Mouse (Mus musculus) G1E (cell line): Measurements from ENCODE around the gene Rnf150. TPM values are rescaled to one million over a fixed set of nuclear protein-coding genes. Genes with fewer than 3 reads are reported as not detected.

ENCODE experiments used
- ATAC-seq: 2 replicates; pipeline ENCODE4 v1.8.0; 2016; ENCODE audit warnings: mild to moderate bottlenecking; ENCODE audit not compliant: insufficient number of reproducible peaks, poor library complexity, low FRiP score, severe bottlenecking; ENCODE audit errors: extremely low read depth
- DNase-seq: peaks from one replicate; pipeline ENCODE4 v3.0.0; 2012; ENCODE audit warnings: low spot score
- H3K27me3 ChIP-seq: 2 replicates; pipeline ENCODE4 v1.6.1; 2012; ENCODE audit warnings: mild to moderate bottlenecking, low read length, inconsistent platforms; ENCODE audit not compliant: insufficient read depth
- H3K36me3 ChIP-seq: replicated peaks from 2 replicates; pipeline ENCODE3; 2012; ENCODE audit warnings: mild to moderate bottlenecking, inconsistent platforms
- H3K4me1 ChIP-seq: 2 replicates; pipeline ENCODE4 v1.6.1; 2012; ENCODE audit warnings: low read depth, low read length, inconsistent platforms, mixed read lengths; ENCODE audit not compliant: insufficient read depth
- H3K4me3 ChIP-seq: 2 replicates; pipeline ENCODE4 v1.5.1; 2012; ENCODE audit warnings: low read depth, mild to moderate bottlenecking, inconsistent platforms, low read length, moderate library complexity, mixed read lengths
- H3K9me3 ChIP-seq: replicated peaks from 2 replicates; pipeline ENCODE4 v1.6.1; 2012; ENCODE audit warnings: inconsistent platforms
- CTCF ChIP-seq: IDR thresholded peaks from 2 replicates; pipeline ENCODE4 v1.5.1; 2012; ENCODE audit warnings: low read depth, low read length, inconsistent platforms, mixed read lengths
- GATA1 ChIP-seq: IDR thresholded peaks from 2 replicates; pipeline ENCODE4 v1.6.1; 2012; ENCODE audit warnings: borderline replicate concordance, low read length, inconsistent platforms, mixed read lengths
- GATA2 ChIP-seq: IDR thresholded peaks from 2 replicates; pipeline ENCODE4 v1.6.1; 2012; ENCODE audit warnings: low read depth, low read length, inconsistent platforms, borderline replicate concordance
- POLR2AphosphoS5 ChIP-seq: IDR thresholded peaks from 2 replicates; pipeline ENCODE4 v1.6.1; 2012; ENCODE audit warnings: low read depth, low read length, inconsistent platforms; ENCODE audit not compliant: insufficient replicate concordance
- TAL1 ChIP-seq: conservative IDR thresholded peaks from 2 replicates; pipeline ENCODE4 v1.6.1; 2012; ENCODE audit warnings: low read depth, low read length, inconsistent platforms, mixed read lengths
- polyA plus RNA-seq: library from polyadenylated mRNA; stranded (reverse); fragments of >175 nt; gene quantifications from 2 replicates; pipeline ENCODE4 v1.2.3, GENCODE M21; 2012
- total RNA-seq, 2 experiments: library from RNA; stranded (forward) in 1 of 2; stranded (reverse) in 1 of 2; fragments of 200-1000 nt in 1 of 2; fragments of >200 nt in 1 of 2; fragmentation: Nextera tagmentation in 1 of 2; gene quantifications; 2 replicates each; pipeline ENCODE4 v1.2.3; 2014 to 2017

Rnf150 gene
- total and polyA plus RNA-seq, 3 experiments: 0.11 TPM; not detected in 2

DNA sequence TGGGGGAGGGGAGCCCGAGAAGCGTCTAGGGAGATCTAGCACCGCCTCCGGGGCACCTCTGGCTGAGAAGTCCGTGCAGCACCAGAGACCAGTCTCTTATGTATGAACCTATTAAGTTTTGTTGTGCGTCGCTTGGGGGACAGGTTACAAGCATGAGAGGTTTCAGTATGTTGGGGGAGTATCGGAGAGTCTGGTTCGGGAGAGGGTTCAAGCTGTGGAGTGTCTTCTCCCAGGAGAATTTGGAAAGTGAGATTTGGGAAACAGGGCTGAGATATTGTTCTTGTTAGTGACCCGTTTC, 1.3 kb downstream of the Rnf150 start:
- no peak for DNase-seq
- no peaks in the 10 kb centered on the region for H3K4me1 ChIP-seq
- no peaks in the 10 kb centered on the region for H3K36me3 ChIP-seq
- TF ChIP-seq GATA2: no peak
- TF ChIP-seq GATA1: no peak
- TF ChIP-seq POLR2AphosphoS5: no peak
- no peak for TF ChIP-seq CTCF
- no peak for TF ChIP-seq TAL1
- no peaks in the 10 kb centered on the region for H3K9me3 ChIP-seq
- H3K27me3 ChIP-seq: peaks cover 17% of the 10 kb centered on the region
- ATAC-seq: no peak
- H3K4me3 ChIP-seq: no peak overlapping the region

- ATAC-seq (no peak), DNase-seq (no peak)
- Histone ChIP-seq H3K9me3 (no peaks in the 10 kb centered on the region), H3K4me1 (no peaks in the 10 kb centered on the region), H3K36me3 (no peaks in the 10 kb centered on the region), H3K4me3 (no peak overlapping the region), H3K27me3 (peaks cover 20% of the 10 kb centered on the region)
- TF ChIP-seq TAL1 (no peak), CTCF (no peak), GATA2 (no peak), GATA1 (no peak), POLR2AphosphoS5 (no peak)
Measured at GRCm38 (mm10) chr8:82865239-82865638, 2.1 kb downstream of the Rnf150 start.

- Histone ChIP-seq H3K27me3 (peaks cover 20% of the 10 kb centered on the region), H3K4me3 (no peak overlapping the region), H3K9me3 (no peaks in the 10 kb centered on the region), H3K4me1 (no peaks in the 10 kb centered on the region), H3K36me3 (no peaks in the 10 kb centered on the region)
- DNase-seq (no peak), ATAC-seq (no peak)
- TF ChIP-seq CTCF (no peak), POLR2AphosphoS5 (no peak), GATA1 (no peak), TAL1 (no peak)
Measured at GRCm38 (mm10) chr8:82866251-82866650, 3.1 kb downstream of the Rnf150 start.

DNA sequence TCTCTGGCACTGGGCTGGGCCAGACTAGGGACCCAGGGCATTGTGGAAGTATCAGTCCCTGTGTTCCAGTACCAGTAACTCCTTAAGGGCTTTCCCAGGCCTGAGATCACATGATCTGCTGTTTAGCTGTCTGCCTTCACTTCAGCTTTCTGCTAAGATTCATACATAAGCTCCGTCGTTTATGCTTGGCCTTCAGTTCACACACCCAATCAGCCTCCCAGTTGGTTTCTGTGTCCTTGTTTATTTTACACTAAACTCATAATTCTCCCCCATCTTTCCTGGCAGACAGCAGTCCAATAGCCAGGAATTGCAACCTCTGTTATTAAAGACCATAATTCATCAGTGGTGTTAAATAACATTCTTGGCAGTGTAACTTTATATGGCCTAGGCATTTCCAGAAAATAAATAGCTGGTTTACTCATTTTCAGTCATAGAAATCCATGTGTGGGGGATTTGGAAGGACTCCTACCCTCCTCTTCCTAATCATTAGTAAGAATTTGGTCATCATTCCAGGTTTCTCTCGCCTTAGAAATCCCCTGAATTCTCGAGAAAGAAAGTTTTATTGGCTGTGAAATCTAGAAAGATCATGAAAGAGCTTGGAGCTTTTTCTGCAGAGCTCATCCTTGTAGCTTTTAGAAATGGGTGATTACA, 7.8 kb downstream of the Rnf150 start:
- no peak overlapping the region for H3K4me3 ChIP-seq
- no peak for ATAC-seq

GRCm38 (mm10) chr8:82871986-82872385, 8.8 kb downstream of the Rnf150 start:
- DNase-seq (no peak), ATAC-seq (no peak)
- TF ChIP-seq GATA2 (no peak), POLR2AphosphoS5 (no peak), TAL1 (no peak), CTCF (no peak), GATA1 (no peak)
- H3K4me1 ChIP-seq: no peaks in the 10 kb centered on the region
- H3K9me3 ChIP-seq: no peaks in the 10 kb centered on the region
- no peak overlapping the region for H3K4me3 ChIP-seq
- H3K27me3 ChIP-seq: peaks cover 7% of the 10 kb centered on the region; the same call in 1 of the 2 replicates
- no peaks in the 10 kb centered on the region for H3K36me3 ChIP-seq

More for the DNA sequence above, 7.8 kb downstream of the Rnf150 start:
- no peak for DNase-seq
- no peak for TF ChIP-seq CTCF
- TF ChIP-seq GATA1: no peak
- TF ChIP-seq GATA2: no peak
- no peak for TF ChIP-seq POLR2AphosphoS5
- no peak for TF ChIP-seq TAL1
- Histone ChIP-seq H3K9me3 (no peaks in the 10 kb centered on the region), H3K27me3 (peaks cover 7% of the 10 kb centered on the region; the same call in 1 of the 2 replicates), H3K4me1 (no peaks in the 10 kb centered on the region), H3K36me3 (no peaks in the 10 kb centered on the region)

DNA sequence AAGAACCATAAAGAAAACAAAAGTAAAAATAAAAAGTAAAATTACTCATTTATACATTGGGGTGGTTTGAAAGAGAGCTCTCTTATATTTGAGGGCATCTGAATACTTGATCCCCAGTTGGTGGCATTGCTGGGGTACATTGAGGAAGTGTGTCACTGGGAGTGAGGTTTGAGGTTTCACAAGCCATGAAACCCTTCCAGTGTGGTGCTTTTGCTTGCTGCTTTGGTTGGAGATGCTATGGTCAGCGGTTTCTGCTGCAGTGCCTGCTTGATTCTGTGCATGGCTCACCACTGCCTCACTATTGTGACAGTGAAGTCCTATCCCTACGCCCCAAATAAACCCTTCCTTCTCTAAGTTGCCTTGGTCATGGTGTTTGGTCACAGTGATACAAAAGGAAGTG, 10.9 kb downstream of the Rnf150 start:
- H3K4me1 ChIP-seq: no peaks in the 10 kb centered on the region
- H3K9me3 ChIP-seq: no peaks in the 10 kb centered on the region
- no peak overlapping the region for H3K4me3 ChIP-seq
- ATAC-seq (no peak), DNase-seq (no peak)
- TF ChIP-seq TAL1: no peak
- no peaks in the 10 kb centered on the region for H3K36me3 ChIP-seq
- peaks cover 5% of the 10 kb centered on the region; the same call in 1 of the 2 replicates for H3K27me3 ChIP-seq
